Mouse (Mus musculus): ENCODE results near the gene Slc5a5. TPM values are rescaled to one million over a fixed set of nuclear protein-coding genes. Genes with fewer than 3 reads are reported as not detected.

Gene Slc5a5
- total and polyA plus RNA-seq, 3 experiments, result 0.04 to 0.26 (median 0.16) TPM

DNA sequence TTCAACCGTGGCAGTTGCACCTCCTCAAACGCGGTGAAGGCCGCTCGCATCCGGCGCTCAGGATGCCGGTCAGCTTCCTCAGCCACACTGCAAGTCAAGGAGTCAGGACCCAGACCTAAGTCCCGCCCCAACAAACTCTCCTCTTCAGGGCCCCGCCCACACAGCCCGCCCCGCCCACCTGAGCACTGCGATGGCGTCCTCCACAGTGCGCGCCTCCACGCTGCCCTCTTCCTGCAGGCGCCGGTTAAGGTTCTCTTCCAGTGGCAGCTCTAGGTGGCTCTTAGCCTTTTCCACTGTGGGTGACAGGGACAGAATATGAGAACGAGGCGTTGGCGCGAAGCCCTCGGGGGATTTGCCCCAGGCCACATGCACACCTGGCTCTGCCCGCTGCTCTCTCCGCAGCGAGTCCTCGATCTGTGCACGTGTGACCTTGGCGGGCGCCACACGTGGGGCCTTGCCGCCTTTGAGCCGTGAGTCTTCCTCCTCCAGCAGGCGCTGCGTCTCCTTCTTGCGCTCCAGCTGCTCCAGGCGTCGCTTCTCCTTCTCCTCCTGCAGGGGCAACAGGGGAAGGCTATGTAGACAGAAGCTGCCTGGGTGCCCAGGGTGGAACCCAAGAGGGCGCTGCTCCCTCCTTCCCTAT, 23.9 kb downstream of the Slc5a5 start:
- peaks cover 14% of the 10 kb centered on the region for H3K27me3 ChIP-seq (replicated peaks)
- dilution Hi-C loops (cut with MboI; ENCODE audit: extremely low pct_ligation_motif_present, extremely low pct_unique_long_range_greater_than_20kb, low sequenced_read_pairs), result no loop called here
- no peak overlapping the region for H3K9ac ChIP-seq (ENCODE audit: insufficient read depth, low read depth)
- in situ Hi-C loops (cut with MboI; ENCODE audit: low pct_ligation_motif_present, low pct_unique_long_range_greater_than_20kb, low sequenced_read_pairs), result no loop called here
- peak; percentile 31 for DNase-seq (ENCODE audit: extremely low read depth)
- H3K4me1 ChIP-seq (ENCODE audit: control insufficient read depth in 1 of 2, insufficient read depth in 2 of 2), result peaks cover 16 to 55% of the 10 kb centered on the region in 2 experiments
- H3K27ac ChIP-seq (ENCODE audit: insufficient read depth, low read depth), result no peak overlapping the region
- H3K4me2 ChIP-seq (ENCODE audit: insufficient read depth, low read depth, poor library complexity, severe bottlenecking), result no peak overlapping the region
- TF ChIP-seq CHD2 (IDR thresholded peaks at IDR 0.05; ENCODE audit: low read length) (no peak), ETS1 (conservative IDR thresholded peaks at IDR 0.05; ENCODE audit: low read depth, low read length) (no peak), CTCF (conservative IDR thresholded peaks at IDR 0.05 in 1 of 2, IDR thresholded peaks at IDR 0.05 in 1 of 2; ENCODE audit: low read depth in 2 of 2, low read length in 2 of 2) (peak in 1 of 2 experiments; percentile 29; a peak in 2 of 4 replicates)
- H3K4me3 ChIP-seq (replicated peaks in 1 of 3; ENCODE audit: low read depth in 2 of 3, low read length in 2 of 3, poor library complexity in 1 of 3), result no peak overlapping the region
- H3K9me3 ChIP-seq (replicated peaks; ENCODE audit: low read length), result no peaks in the 10 kb centered on the region
- peaks cover 14 to 44% of the 10 kb centered on the region in 2 experiments for H3K36me3 ChIP-seq (replicated peaks in 1 of 2; ENCODE audit: control insufficient read depth in 1 of 2, insufficient read depth in 1 of 2, low read length in 1 of 2)
- no peaks in the 10 kb centered on the region for H3K79me2 ChIP-seq (replicated peaks; ENCODE audit: control insufficient read depth, extremely low read depth, insufficient read depth, poor library complexity, severe bottlenecking)

DNA sequence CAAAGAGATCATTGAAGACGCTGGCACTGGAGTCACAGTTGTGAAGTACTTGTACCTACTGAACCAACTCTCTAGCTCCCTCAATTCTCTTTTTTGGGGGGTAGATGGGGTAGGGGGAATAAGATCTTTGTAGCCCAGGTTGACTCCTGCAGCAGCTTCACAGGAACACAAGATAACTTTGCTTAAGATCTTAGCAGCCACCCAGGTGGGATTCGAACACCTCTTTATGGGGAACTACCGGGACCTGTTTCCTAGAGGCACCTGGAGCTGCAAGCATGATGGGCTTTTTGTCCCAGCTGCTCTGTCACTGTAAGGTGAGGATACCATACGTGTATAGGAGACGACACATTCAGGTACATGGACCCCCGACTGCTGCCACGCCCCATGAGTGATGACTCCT, 26.0 kb downstream of the Slc5a5 start:
- DNase-seq (ENCODE audit: extremely low read depth), result no peak
- H3K4me1 ChIP-seq (ENCODE audit: control insufficient read depth in 1 of 2, insufficient read depth in 2 of 2), result peaks cover 14 to 59% of the 10 kb centered on the region in 2 experiments
- dilution Hi-C loops (cut with MboI; ENCODE audit: extremely low pct_ligation_motif_present, extremely low pct_unique_long_range_greater_than_20kb, low sequenced_read_pairs), result no loop called here
- H3K79me2 ChIP-seq (replicated peaks; ENCODE audit: control insufficient read depth, extremely low read depth, insufficient read depth, poor library complexity, severe bottlenecking), result no peaks in the 10 kb centered on the region
- no peak overlapping the region for H3K4me3 ChIP-seq (replicated peaks in 1 of 3; ENCODE audit: low read depth in 2 of 3, low read length in 2 of 3, poor library complexity in 1 of 3)
- no peaks in the 10 kb centered on the region for H3K9me3 ChIP-seq (replicated peaks; ENCODE audit: low read length)
- H3K36me3 ChIP-seq (replicated peaks in 1 of 2; ENCODE audit: control insufficient read depth in 1 of 2, insufficient read depth in 1 of 2, low read length in 1 of 2), result peaks cover 14 to 41% of the 10 kb centered on the region in 2 experiments
- no peak overlapping the region for H3K9ac ChIP-seq (ENCODE audit: insufficient read depth, low read depth)
- in situ Hi-C loops (cut with MboI; ENCODE audit: low pct_ligation_motif_present, low pct_unique_long_range_greater_than_20kb, low sequenced_read_pairs), result no loop called here
- no peak overlapping the region for H3K4me2 ChIP-seq (ENCODE audit: insufficient read depth, low read depth, poor library complexity, severe bottlenecking)
- H3K27me3 ChIP-seq (replicated peaks), result peaks cover 35% of the 10 kb centered on the region
- TF ChIP-seq ZKSCAN1 (IDR thresholded peaks at IDR 0.05; ENCODE audit: borderline replicate concordance, low read depth, low read length) (no peak), IRF4 (IDR thresholded peaks at IDR 0.05; ENCODE audit: low read depth, low read length) (no peak), ETS1 (conservative IDR thresholded peaks at IDR 0.05; ENCODE audit: low read depth, low read length) (no peak), EP300 (IDR thresholded peaks at IDR 0.05; ENCODE audit: low read length) (no peak), TCF12 (IDR thresholded peaks at IDR 0.05; ENCODE audit: low read depth, low read length) (no peak), SMC3 (IDR thresholded peaks at IDR 0.05; ENCODE audit: low read depth, low read length) (no peak), RAD21 (IDR thresholded peaks at IDR 0.05; ENCODE audit: low read depth, low read length) (no peak), CHD2 (IDR thresholded peaks at IDR 0.05; ENCODE audit: low read length) (no peak), JUND (conservative IDR thresholded peaks at IDR 0.05; ENCODE audit: low read depth, low read length) (no peak), MAX (IDR thresholded peaks at IDR 0.05; ENCODE audit: low read length) (no peak)
- no peak overlapping the region for H3K27ac ChIP-seq (ENCODE audit: insufficient read depth, low read depth)

DNA sequence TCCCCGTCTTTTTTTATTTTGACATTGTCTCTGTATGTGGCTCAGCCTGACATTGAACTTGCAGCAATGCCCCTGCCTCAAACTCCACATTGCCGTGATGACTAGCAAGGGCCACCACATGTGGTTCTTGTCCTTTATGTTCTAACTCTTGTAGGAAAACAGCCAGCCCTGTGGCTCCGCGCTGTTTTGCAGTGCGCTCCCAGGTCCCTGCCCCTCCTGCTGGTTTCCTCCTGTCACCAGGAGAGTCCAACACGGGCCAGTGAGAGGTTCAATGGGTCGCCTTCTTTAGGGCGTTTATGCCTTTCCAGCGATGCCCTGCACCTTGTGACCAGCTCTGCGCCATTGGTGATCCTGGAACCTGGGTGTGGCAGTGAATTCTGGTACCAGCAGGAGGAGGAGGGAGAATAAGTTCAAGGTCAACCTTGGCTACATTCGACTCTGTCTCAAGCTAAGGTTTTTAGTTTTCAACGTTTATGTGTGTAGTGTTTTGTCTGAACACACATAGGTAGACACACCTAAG, 26.5 kb downstream of the Slc5a5 start:
- H3K4me1 ChIP-seq (ENCODE audit: control insufficient read depth in 1 of 2, insufficient read depth in 2 of 2), result peaks cover 12 to 55% of the 10 kb centered on the region in 2 experiments
- in situ Hi-C loops (cut with MboI; ENCODE audit: low pct_ligation_motif_present, low pct_unique_long_range_greater_than_20kb, low sequenced_read_pairs), result no loop called here
- no peak for TF ChIP-seq JUN (IDR thresholded peaks at IDR 0.05; ENCODE audit: insufficient read depth, low read depth, low read length)
- 0 out of 2 replicates have a peak, but pooled peaks have one; percentile 0 for TF ChIP-seq MAZ (IDR thresholded peaks at IDR 0.05; ENCODE audit: low read depth, low read length)
- TF ChIP-seq TBP (conservative IDR thresholded peaks at IDR 0.05; ENCODE audit: low read depth, low read length), result no peak
- no peak for TF ChIP-seq KAT2A (IDR thresholded peaks at IDR 0.05; ENCODE audit: insufficient replicate concordance, low read length)
- no peak for TF ChIP-seq MYC (IDR thresholded peaks at IDR 0.05; ENCODE audit: low read depth, low read length)
- H3K79me2 ChIP-seq (replicated peaks; ENCODE audit: control insufficient read depth, extremely low read depth, insufficient read depth, poor library complexity, severe bottlenecking), result no peaks in the 10 kb centered on the region
- peak overlapping the region; percentile 77; the same call in 1 of the 2 replicates for H3K4me2 ChIP-seq (ENCODE audit: insufficient read depth, low read depth, poor library complexity, severe bottlenecking)
- H3K9ac ChIP-seq (ENCODE audit: insufficient read depth, low read depth), result no peak overlapping the region
- peaks cover 39% of the 10 kb centered on the region for H3K27me3 ChIP-seq (replicated peaks)
- peaks cover 14 to 36% of the 10 kb centered on the region in 2 experiments for H3K36me3 ChIP-seq (replicated peaks in 1 of 2; ENCODE audit: control insufficient read depth in 1 of 2, insufficient read depth in 1 of 2, low read length in 1 of 2)
- dilution Hi-C loops (cut with MboI; ENCODE audit: extremely low pct_ligation_motif_present, extremely low pct_unique_long_range_greater_than_20kb, low sequenced_read_pairs), result no loop called here
- no peak overlapping the region for H3K27ac ChIP-seq (ENCODE audit: insufficient read depth, low read depth)
- no peaks in the 10 kb centered on the region for H3K9me3 ChIP-seq (replicated peaks; ENCODE audit: low read length)
- H3K4me3 ChIP-seq (replicated peaks in 1 of 3; ENCODE audit: low read depth in 2 of 3, low read length in 2 of 3, poor library complexity in 1 of 3), result peak overlapping the region in 1 of 3 experiments; percentile 20
- DNase-seq (ENCODE audit: extremely low read depth), result no peak
